Mouse (Mus musculus) urinary bladder, postnatal 25 days (tissue): ENCODE data around the gene Efr3b.
"Not testable (repeated sequence)": the region's sequence is repeated elsewhere in the genome, so short reads cannot be mapped to it uniquely, and the experiment has no call there.

Source experiments
- DNase-seq: peaks from one replicate; pipeline ENCODE4 v3.0.0; 2022; ENCODE audit warnings: low spot score

The Efr3b gene

GRCm38 (mm10) chr12:3981350-3982131, 57.2 kb downstream of the Efr3b start:
- peak; percentile 72 for DNase-seq

- DNase-seq, result no peak
Measured at GRCm38 (mm10) chr12:3980991-3981349, 57.7 kb downstream of the Efr3b start.

DNA sequence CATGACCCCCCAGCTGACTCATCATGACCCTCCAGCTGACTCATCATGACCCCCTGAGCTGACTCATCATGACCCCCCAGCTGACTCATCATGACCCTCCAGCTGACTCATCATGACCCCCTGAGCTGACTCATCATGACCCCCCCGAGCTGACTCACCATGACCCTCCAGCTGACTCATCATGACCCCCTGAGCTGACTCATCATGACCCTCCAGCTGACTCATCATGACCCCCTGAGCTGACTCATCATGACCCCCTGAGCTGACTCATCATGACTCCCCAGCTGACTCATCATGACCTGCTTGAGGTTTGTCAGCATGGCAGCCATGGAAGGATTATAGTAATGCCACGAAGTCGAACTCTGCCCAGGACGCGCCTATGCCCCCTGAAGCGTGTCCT, 65.5 kb downstream of the Efr3b start:
- not testable (repeated sequence) for DNase-seq

- no peak for DNase-seq
Measured at GRCm38 (mm10) chr12:3968380-3968779, 70.3 kb downstream of the Efr3b start.

- no peak for DNase-seq
Measured at GRCm38 (mm10) chr12:3967196-3967595, 71.5 kb downstream of the Efr3b start.

DNA sequence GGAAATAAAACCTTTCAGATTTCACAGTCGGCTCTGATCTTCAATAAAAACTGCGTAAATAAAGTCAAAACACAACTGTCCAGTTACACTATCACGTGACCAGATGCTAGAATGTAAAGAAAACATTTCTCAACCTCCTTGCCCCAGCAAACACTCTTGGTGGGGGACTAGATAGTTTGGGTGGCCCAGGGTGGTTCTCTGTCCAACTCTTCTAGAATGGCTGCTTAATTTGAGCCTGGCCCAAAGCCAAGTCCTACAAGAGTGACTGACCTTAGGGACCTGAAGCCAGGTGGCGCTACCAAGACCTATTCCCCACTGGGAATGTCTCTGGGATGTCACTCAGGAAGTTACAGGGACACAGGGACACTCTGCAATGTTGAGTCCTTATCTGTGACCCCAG, 78.2 kb downstream of the Efr3b start:
- no peak for DNase-seq

DNA sequence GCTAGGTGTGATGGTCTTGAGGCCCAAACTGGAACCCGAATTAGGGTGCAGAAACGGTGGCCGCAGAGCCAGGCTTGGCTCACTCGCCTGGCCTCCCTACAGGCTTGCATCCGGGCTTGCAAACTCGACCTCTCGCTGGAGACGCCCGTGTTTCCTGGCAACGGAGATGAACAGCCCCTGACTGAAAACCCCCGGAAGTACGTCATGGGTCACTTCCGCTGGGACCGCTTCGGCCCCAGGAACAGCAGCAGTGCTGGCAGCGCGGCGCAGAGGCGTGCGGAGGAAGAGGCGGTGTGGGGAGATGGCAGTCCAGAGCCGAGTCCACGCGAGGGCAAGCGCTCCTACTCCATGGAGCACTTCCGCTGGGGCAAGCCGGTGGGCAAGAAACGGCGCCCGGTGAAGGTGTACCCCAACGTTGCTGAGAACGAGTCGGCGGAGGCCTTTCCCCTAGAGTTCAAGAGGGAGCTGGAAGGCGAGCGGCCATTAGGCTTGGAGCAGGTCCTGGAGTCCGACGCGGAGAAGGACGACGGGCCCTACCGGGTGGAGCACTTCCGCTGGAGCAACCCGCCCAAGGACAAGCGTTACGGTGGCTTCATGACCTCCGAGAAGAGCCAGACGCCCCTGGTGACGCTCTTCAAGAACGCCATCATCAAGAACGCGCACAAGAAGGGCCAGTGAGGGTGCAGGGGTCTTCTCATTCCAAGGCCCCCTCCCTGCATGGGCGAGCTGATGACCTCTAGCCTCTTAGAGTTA, 78.7 kb downstream of the Efr3b start:
- peak; percentile 60 for DNase-seq

- DNase-seq, result no peak
Measured at GRCm38 (mm10) chr12:3956351-3956750, 82.4 kb downstream of the Efr3b start.

DNA sequence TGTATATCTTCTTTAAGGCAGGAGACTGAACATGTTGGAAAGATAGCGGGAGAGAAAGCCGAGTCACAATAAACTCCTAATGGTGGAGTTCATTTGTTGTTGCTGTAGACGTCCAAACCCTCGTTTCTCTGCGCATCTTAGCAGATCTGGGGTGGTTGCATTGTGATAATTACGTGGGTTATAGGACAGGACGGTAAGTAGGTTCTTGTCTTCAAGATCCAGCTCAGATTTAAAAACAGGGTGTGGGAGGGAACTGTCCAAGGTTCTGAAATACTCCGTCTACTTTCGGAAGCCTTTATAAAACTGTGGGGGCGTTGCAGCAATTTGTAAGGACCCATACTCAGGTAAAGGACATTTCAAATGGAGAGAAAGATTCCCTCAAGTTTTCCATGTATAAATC, 83.3 kb downstream of the Efr3b start:
- DNase-seq, result no peak

- no peak for DNase-seq
Measured at GRCm38 (mm10) chr12:3954651-3955050, 84.1 kb downstream of the Efr3b start, which contains the start of gene Pomc. Gene Pomc (plus strand): TSS chr12:3954951.

- DNase-seq, result no peak
Measured at GRCm38 (mm10) chr12:3947503-3947902, 91.2 kb downstream of the Efr3b start.

- DNase-seq, result no peak
Measured at GRCm38 (mm10) chr12:3944454-3945073, 94.2 kb downstream of the Efr3b start.

DNA sequence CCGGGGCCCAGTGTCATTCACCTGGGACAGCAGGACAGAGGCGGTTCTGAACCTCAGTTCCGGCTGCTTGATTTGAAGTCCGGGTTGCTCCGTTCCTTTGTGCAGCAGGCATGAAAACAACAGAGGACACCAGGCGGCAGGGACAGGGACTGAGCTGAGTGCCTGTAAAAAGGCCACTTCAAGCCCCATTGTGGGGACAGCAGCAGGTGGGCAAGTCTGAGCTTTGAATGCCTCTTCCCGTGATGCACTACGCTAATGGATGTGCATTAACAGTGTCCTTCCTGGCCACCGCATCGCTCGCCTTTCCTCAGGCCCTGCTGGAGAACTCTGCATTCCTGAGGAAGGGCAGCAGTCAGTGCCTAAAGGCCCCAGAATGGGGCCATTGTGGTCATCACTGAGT, 96.7 kb downstream of the Efr3b start:
- no peak for DNase-seq

GRCm38 (mm10) chr12:3930090-3930865, 108.4 kb downstream of the Efr3b start:
- DNase-seq, result not testable (repeated sequence)

DNA sequence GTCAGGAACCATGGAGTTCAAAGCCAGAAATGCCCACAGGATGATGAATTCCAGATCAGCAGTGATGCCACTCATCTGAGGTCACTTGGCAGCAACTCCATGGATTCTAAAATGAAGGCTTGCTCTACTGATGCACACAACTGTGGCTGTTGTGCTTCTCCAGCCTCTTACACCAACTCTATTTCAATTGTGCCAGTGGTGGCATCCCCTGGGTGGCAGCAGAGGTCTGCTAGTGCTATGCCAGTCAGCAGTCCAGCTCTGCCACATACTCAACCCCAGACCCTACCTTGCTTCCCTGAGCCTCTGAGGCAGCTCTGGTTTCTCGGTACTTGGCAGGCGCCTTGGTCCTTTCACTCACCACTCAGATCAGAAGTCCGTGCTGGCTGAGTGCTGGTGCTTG, 109.9 kb downstream of the Efr3b start:
- DNase-seq, result no peak

DNA sequence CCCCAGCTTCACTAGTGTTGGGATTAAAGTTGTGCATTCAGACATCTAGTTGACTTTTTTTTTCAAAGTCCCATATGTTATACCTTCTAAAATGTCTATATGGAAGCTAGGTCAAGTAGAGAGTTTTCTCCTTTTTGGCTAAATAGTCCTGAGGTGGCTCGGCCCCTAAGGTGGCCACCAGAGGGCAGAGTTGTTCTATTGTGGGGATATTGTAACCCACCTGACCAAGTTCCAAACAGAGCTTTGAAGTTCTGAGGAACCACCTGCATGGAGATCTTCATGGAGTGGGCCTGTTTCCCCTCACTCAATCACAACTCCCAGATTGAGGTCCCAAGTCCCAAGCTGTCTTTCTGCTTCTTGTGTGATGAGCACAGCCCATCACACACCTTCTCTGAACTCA, 112.6 kb downstream of the Efr3b start:
- DNase-seq, result peak; percentile 70

- DNase-seq, result no peak
Measured at GRCm38 (mm10) chr12:3919423-3919822, 119.3 kb downstream of the Efr3b start.

DNA sequence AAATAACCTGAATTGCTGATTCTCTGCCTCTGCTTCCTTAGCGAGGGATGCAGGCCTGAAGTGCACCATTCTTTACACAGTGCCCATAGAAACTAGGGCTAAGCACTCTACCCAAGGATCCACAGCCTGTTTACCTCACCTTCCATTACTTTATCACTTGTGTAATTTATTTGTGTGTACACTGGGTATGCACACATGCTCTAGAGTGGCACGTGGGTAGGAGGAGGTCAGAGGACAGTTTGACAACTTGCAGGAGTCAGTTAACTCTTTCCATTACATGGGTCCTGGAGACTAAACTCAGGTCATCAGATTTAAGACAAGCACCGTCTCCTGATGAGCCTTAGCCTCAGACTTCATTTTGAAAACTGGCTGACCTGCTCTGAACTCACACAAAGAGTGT, 120.1 kb downstream of the Efr3b start:
- no peak for DNase-seq

DNA sequence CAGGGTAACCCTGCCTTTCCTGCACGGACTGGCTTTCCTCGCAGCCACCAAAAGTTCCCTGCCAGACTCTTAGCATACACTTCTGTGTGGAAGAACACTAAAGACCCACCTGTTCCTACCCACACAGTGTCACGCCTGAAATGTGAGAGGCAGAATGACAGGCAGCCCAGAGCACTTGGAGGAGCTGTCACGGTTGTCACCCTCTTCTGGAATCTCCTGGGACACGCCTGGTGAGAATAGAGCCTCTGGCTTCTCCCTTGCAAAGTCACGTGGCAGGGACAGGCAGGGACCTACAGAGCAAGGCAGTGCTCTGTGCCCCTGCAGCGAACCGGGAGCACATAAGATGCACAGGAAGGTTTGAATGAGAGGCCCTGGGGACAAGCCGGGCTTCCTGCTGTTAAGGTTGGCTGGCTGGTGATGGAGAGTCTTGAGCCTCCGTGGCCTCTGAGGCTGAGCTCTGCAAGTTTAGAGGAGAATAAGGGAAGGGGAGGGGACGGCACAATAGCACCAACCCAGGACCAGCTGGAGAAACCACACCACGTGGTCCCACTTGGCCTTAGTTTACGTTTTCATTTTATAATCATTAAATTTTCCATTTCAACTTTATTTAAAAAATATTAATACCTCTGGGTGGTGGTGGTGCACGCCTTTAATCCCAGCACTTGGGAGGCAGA, 120.9 kb downstream of the Efr3b start:
- DNase-seq, result no peak

GRCm38 (mm10) chr12:3915852-3916251, 122.9 kb downstream of the Efr3b start:
- DNase-seq, result no peak
